Mouse (Mus musculus) cerebellum, adult 18-20 months (tissue): ENCODE results near the gene Scn3b.

ENCODE experiments used
- DNase-seq, 2 experiments: peaks; one replicate each; pipeline ENCODE4 v3.0.0; 2021

Scn3b gene

GRCm38 (mm10) chr9:40269103-40269861, at the start of gene Scn3b:
Scn3b (plus strand) TSS chr9:40269217.
- peak in 1 of 2 experiments; percentile 11 for DNase-seq

GRCm38 (mm10) chr9:40224289-40224688, 44.7 kb upstream of the Scn3b start:
- DNase-seq = no peak

- DNase-seq = peak; percentile 62 to 63
Observed at GRCm38 (mm10) chr9:40227874-40228789, 40.9 kb upstream of the Scn3b start.

DNA sequence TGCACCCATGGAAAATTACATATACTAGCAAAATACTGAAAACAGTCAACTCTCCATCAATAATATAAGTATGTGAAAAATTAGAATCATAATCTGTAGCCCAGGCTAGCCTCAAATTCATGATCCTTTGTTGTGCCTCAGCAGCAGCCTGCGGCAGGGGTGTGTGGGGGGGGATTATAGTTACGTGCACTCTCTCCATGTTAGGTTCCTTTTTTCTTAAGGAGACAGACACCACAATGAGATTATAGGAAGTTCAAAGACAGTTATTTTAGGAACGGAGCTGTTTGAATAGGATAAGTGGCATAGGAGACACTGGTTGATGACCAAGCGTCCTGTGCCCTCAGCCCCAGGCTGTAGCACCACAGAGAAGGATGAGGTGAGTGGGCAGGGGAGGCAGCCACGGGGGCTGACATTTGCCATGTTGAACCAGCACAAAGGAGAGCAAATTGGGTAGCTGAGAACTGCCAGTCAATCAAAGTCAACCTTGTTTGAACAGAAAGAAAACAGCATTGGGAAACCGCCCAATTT, 40.1 kb upstream of the Scn3b start:
- no peak for DNase-seq

- DNase-seq = no peak
Observed at GRCm38 (mm10) chr9:40229479-40229878, 39.5 kb upstream of the Scn3b start.

DNA sequence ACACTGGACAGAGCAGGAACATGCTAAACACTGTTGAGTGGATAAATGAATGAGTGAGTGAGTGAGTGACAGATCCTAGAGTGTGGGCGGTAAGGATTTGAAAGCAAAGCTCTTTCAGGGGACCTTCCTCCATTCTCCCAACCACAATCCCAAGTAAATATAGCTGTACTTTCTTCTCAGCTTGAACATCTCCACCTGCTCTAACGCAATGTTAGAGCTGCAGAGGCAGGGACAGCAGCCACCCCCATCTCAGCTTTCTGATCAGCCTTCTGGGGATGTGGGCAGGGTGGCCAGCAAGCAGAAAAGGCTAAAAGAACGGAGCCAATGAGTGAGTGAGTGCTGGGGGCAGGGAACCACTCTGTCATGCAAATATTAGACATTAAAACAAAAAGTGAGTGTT, 38.0 kb upstream of the Scn3b start:
- DNase-seq = no peak

DNA sequence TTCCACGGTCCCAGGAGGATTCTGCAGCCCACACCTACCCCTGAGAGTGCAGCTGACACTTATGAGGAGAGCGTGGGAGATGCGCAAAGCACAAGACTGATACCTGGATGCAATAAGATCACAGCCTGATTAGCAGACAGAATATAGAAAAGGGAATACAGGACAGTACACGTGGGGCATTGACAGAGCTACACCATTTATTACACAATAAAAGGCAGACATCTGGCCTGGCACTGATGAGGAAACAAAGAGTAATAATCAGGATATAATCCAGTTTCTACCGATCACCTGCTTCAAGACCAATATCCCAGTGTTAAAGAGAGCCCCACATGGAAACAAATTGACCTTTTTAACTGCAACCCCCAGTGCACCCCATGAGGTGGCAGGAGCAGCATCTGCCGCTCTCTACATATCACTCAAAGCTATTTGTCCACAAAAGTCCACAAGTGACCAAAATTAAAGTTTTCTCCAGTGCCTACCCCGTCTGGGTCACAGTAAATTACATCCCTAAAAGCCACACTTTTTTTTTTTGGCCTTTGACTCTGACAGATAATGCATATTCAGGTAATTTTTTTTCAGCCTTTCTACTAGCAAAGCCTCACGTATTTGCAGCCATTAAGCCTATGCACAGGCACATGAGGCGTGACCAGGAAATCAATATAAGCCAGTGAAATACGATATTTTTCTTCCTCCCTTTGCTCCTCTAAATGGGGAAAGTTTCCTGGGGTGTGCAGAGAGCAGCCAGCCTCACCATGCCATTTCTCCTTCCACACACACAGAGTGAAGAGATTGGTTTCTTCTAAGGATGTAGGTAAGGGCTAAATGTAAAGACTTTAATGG, 34.6 kb upstream of the Scn3b start:
- no peak for DNase-seq

DNA sequence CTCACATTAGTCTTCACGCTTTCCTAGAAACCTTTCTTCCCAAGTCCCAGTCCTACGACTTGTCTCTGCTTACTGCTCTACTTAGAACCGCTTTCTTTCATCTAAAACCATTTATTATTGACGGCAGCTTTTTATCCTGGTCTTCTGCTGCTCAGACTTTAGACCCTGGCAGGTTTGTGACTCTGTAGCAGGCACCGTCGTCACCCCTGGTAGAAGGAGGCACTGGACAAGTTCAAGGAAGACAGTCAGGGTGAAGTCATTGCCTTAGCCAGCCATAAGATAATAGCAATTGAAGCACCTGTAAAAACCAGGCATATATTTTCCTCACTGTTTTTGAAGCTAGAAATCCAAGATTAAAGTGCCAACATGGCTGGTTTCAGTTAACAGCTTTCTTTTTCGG, 33.8 kb upstream of the Scn3b start:
- no peak for DNase-seq

DNA sequence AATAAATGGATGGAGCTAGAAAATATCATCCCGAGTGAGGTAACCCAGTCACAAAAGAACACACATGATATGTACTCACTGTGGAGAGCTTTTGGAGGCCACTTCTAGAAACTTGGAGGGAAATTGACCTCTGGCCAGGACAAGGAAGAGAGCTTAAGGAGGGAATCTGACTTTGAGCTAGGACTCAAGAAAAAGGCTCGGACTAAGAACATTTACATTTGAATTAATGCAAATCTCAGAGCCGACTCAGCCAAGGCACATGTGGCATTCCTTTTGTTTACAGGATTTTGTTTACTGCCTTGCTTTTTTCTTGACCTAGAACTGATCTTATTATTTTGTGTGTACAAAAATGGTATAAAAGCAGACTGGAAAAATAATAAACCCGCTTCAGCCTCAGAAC, 29.3 kb upstream of the Scn3b start:
- DNase-seq = no peak

- DNase-seq = no peak
Observed at GRCm38 (mm10) chr9:40240311-40240710, 28.7 kb upstream of the Scn3b start.

DNA sequence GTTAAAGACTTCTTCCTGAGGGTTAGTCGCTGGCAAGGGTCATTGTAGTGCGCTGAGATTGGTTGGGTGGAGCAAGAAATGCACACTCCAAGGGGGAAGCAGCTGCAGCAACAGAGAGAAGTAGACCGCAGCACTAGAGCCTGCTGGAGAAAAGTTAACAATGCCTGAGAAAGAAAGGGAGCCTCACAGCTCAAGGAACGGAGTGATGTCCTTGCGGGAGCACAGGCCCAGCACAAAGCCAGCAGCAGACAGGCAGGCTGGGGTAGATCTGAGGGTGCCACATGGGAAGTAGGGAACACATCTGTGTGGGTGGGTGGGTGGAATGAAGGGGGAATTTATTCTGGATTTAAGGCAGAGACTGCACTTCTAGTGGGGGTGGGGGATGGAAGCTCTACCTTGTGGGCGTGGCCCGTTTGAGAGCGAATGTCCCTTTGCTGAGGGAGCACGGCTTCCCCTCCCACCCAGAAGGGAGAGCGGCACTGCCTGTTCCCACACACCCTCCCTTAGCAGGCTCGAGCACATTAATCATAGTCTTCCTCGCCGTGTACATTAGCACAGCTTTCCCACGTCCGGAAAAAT, 27.7 kb upstream of the Scn3b start:
- DNase-seq = peak; percentile 29 to 48

- DNase-seq = peak; percentile 5 to 18
Observed at GRCm38 (mm10) chr9:40241951-40242888, 26.8 kb upstream of the Scn3b start.

DNA sequence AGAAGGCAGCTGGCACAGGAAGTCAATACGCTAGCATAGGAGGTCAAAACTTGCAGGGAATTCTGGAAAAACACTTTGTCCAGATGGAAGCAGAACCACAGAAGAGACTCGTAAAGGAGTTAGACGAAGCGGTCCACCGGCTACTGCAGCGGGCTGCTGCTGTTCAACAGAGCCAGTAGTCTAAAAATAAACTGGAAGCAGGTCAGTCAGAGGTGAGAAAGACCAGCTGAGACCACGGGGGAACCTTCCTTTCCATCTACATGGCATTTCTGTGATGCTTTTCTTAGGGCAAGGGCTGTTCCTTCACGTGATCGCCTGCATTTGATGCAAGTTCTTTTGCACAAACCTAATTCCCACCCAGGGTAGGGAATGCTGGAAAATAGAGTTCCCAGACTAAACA, 23.6 kb upstream of the Scn3b start:
- no peak for DNase-seq

DNA sequence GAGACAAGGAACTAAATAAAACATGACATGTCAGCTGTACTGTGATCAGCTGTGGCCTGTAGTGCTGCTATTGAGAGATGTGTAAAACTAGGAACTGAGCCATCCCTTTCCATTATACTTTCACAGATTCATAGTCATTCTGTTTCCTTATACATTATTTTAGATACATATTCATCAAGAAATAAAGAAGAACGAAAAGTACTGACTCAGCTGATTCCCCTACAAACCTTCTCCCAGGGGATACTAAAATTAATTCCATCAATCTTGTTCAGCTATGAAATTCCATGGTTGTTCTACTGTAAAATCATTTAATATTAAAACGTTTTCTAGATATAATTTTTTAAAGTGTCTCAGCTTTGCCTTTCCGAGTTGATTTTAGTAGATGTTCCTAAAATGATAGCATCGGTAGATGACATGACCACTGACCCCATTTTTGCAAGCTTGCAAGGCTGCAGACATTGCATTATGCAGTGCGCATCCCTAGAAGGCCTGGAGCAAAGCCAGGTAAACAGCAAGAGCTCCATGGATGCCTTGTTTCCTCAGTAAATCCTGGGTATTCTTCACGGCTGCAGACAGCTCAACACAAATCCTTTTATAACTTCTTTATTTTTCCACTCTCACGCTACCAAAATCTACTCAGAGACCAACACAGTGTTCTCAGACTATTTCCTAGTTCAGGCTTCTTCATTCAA, 22.9 kb upstream of the Scn3b start:
- peak in 1 of 2 experiments; percentile 8 for DNase-seq

- no peak for DNase-seq
Observed at GRCm38 (mm10) chr9:40246702-40247101, 22.3 kb upstream of the Scn3b start.

DNA sequence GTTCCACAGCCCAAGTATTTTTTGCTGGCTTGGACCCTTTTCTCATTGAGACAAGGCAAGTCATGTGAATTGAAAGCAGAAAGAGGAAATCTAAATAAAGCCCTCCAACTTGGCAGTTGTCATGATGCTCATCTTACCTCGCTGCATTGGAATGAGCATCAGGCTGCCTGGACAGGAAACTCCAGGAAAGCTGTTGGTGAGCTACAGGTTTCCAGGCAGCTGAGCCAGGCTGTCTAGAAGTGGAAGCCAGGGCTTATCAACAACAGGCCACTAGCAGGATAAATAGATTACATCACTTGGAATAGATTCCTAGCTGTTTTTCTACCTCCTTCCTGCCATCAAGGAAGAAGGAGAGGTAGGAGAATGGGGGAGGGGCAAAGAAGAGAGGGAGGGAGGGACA, 19.9 kb upstream of the Scn3b start:
- no peak for DNase-seq

GRCm38 (mm10) chr9:40252459-40252858, 16.6 kb upstream of the Scn3b start:
- DNase-seq = no peak

DNA sequence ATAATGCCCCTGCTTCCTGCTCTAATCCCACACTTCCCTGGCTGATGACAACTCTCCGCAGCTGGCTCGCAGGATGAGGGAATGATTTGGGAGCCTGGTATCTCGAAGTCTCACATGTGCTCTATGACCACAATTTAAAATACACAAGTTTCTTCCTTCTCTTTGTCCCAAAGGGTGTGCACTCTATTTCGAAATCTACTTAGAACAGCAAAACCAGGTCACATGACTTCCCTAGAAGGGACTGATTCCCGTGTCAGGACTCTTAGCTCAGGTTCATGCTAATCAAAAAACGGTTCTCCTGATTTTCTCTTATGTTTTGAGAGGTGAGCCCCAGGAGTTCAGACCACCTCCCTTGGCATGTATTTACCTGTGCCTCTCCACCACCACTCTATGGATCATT, 5.1 kb upstream of the Scn3b start:
- no peak for DNase-seq

DNA sequence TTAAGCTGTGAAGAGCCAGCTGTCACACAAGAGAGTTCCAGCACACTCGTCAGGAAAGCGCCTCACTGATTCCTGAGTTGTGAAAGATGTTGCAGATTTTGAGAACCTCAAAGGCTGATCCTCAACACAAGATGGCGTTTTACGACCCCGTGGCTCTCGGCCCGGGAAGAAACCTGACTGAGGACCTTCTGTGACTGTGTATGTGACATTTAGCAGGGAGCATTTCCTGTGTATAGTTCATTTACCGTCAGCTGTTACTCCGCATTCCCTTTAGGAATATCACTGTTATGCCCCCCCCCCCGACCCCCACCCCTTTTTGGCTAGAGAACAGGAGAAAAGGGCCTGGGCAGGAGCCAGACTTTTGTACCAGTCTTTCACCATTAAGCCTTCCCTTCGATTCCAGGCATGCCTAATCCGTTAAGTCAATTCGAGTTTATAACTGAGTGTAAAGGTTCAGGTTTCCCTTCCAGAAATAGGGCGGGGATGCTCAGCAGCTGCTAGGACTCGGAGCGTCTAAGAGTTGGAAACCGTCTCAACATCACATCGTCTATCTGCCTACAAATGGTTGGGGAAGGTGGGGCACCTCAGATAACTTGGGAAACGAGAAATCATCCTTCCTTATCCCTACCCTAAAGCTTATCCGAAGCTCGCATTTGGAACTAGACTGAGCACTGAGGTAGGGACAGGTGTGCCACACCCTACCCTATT, 823 bp upstream of the Scn3b start:
- no peak for DNase-seq

DNA sequence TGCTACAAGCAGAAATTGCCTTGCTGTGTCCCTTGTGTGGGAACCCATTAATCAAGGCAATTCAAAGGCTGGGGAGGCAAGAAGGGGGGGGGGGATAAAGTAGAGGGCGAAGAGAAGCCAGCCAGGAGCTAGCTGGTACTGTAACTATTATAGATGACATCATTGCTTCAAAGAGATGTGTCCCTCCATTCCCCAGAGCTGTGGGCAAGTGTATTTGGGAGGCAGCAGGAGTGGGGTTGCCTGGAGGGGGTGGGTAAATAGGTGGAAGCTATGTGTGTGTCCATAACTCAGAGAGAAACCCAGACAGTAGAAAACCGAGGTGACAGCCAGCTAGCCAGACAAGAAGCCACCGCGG, 292 bp upstream of the Scn3b start:
- no peak for DNase-seq
